Mouse (Mus musculus) NIH3T3 (cell line): ENCODE results near the gene Shc4.

Experiments used
- DNase-seq: peaks from one replicate; pipeline ENCODE4 v3.0.0-alpha.2; 2012; ENCODE audit warnings: low read depth

Shc4 gene

GRCm38 (mm10) chr2:125684559-125685440 is 39.1 kb downstream of the Shc4 start:
- DNase-seq: no peak

DNA sequence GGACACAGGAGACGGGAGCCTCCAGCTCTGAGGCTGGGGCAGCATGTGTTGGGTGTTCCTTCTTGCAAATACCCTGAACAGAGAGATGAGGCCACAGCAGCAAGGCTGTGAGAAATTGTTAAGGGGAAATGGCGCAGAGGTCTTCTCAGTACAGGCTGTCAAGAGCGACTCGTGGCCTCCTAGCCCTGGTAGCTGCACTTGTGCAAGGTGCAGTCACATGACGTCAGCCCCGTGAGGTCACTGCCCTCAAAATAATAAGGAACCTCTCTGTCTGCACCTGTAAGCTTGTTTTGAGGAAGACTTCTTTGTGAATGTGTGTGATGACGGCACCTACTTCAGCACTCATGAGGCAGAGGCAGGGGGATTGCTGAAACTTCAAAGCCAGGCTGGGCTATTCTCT is 40.1 kb downstream of the Shc4 start:
- no peak for DNase-seq

DNA sequence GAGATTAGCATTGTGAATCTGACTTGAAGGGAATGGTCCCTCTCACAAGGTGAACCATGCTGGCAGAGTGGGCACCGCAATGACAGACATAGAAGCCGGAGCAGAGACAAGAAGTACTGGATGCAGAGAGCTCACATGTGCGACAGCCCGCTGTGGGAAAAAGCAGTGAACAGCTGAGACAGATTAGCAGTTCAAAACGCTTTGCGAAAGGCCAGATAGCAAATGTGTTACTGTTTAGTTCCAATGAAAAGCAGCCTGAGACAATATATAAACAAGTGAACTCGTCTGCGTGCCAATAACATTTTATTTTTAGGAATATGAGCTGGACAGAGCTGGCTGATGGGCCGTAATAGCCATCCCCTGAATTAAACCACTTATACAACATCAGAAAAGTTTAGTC is 42.1 kb downstream of the Shc4 start:
- peak; percentile 76 for DNase-seq

DNA sequence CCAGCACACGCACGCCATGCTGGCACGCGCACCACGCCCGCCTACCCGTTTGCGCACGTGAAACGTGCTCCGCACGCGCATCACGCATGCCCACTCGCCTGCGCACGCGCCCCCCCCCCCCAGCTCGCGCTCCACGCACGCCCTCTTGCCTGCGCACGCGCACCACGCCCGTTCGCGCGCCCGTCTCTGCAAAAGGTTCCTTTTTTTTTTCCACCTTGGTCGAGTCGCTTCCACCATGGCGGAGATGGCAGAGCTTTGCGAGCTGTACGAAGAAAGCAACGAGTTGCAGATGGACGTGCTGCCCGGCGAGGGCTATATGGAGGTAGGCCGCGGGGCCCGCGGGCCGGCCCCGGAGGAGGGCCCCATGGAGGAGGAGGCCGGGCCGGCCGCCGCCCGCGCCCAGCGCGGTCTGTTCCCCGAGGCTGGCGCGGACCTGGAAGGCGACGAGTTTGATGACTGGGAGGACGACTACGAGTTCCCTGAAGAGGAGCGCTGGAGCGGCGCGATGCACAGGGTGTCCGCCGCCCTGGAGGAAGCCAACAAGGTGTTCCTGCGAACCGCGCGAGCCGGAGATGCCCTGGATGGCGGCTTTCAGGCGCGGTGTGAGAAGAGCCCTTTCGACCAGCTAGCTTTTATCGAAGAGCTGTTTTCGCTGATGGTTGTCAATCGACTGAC is 50.9 kb downstream of the Shc4 start, which contains the start of gene Eid1:
TSS of gene Eid1 (plus strand) at position 139 of the 675 bp plus-strand sequence.
- peak; percentile 95 for DNase-seq

DNA sequence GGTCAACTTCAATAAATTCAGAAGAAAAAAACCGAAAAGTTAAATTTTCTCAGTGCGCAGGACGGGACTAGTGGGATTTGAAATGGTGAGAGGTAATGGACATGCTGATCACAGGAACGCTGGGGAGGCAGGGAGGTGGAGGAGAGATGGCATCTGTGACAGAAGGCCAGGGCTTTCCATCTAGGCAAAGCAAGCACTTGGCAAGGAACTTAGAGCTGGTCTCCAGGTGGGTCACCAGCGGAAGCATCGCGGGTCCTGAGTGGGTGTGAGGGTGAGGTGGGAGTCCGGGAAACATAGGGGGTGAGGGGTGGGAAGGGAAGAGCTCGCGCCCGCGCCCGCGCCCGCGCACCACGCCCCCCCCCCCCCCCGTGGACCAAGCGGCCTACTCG is 51.4 kb downstream of the Shc4 start:
- DNase-seq: no peak

DNA sequence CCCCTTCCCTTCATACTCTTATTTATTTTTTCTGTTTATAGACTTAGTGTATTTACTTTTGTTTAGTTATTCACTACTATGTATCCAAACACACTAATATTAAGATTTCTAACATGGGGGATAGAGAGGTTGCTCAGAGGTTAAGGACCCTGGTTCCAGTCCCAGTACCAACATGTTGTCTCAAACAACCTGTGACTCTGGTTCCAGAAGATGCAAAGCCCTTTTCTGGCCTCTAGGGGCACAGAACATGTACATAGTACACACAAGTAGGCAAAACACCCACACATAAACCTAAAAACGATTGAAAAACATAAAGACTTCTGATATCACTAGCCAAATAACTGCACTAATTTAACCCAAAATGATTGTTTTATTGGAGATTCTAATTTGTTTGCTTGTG is 53.1 kb downstream of the Shc4 start:
- DNase-seq: peak; percentile 21

DNA sequence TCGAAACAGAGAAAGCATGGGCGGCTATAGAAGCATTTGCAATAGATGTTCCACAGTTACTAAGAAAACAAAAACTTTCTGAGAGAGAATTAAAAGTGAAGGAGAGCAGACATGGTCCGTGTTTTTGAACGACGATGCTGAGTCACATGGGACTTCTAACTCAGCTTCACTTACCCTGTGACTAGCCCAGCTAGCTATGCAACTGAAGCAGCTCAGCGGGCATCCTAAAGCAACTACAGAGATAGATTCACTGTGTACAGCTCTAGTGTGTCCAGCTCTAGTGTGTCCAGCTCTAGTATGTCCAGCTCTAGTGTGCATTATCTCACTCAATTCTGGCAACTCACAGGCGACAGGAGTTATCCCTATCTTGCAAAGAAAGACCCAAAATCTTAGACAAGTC is 56.2 kb downstream of the Shc4 start:
- DNase-seq: peak; percentile 52

GRCm38 (mm10) chr2:125667184-125667583 is 56.8 kb downstream of the Shc4 start:
- peak; percentile 63 for DNase-seq

- DNase-seq: no peak
Measured at GRCm38 (mm10) chr2:125666668-125667067, 57.3 kb downstream of the Shc4 start.

- DNase-seq: no peak
Measured at GRCm38 (mm10) chr2:125665909-125666308, 58.0 kb downstream of the Shc4 start.

GRCm38 (mm10) chr2:125665213-125665612 is 58.7 kb downstream of the Shc4 start:
- peak; percentile 57 for DNase-seq

- DNase-seq: no peak
Measured at GRCm38 (mm10) chr2:125662517-125662916, 61.4 kb downstream of the Shc4 start.

GRCm38 (mm10) chr2:125661156-125661555 is 62.8 kb downstream of the Shc4 start:
- no peak for DNase-seq

DNA sequence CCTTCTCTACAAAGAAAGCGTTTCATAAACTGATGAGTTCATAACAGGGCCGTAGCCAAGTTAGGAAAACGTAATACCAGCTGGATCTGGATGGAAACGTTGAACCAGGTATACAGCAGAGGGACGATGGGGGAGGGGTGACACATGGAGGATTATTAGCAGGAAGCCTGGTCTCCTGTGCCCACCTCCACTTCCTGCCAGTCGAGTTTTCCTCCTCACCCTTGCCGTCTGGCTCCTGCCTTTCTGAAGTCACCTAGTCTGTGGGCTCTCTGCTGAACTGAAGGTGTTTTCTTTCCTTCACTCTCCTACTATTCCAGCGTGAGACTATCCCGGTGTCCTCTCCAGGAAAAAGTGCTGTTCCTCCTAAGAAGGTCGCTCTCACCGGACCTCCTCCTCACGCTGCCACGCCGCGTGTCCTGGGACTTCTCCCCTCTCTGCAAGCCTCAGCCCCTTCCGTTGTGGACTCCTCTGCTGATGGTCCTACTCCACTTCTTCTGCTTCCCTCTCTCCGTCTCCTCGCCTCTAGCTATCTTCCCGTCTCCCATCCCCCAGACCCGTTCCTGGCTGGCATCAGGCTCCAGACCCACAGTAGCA is 63.3 kb downstream of the Shc4 start:
- DNase-seq: no peak

DNA sequence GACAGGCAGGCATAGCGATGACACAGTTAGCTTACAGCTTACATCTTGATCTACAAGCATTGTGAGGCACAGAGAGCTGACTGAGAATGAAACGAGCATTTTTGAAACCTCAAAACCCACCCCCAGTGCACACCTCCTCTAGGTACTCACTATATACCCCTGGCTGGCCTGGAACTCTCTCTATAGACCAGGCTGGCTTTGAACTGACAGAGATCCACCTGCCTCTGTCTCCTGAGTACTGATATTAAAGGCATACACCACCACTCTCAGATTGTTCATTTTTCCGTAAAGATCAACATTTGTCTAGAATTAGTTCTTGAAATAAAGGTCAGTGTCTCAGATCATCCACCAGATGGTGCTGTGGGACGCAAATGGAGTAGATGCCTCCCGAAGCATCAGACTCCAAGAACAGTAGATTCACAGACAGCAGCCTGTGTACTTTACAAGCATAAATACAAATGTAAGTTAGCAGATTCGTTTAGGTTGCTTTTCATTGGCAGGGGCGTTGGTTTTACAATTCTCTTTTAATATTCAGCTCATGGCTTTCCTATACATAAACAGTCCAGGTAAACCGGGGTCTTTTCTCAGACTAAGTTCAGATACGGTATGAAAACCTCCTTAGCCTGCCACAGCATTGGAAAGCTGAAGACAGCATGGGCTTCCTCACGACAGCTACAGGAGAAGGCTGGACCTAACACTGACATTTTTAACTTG is 64.0 kb downstream of the Shc4 start:
- DNase-seq: peak; percentile 89

DNA sequence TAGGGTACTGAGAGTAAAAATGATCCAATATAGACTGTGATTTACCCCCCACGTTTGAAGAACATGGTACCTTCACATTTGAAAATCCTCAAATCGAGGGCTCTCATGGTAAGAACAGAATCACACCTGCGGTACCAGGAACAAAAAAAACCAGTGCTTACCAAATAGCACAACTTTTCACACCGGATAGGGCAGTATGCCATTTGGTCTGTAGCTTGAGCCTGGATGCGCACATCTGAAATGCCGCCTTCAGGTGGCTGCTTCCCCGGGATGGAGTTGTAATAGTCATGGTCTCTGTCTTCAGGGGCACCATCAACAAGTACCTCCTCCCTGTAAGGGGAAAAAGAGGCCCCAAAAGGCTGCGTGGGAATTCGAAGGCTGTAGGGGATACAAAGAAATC is 68.6 kb downstream of the Shc4 start:
- DNase-seq: no peak

DNA sequence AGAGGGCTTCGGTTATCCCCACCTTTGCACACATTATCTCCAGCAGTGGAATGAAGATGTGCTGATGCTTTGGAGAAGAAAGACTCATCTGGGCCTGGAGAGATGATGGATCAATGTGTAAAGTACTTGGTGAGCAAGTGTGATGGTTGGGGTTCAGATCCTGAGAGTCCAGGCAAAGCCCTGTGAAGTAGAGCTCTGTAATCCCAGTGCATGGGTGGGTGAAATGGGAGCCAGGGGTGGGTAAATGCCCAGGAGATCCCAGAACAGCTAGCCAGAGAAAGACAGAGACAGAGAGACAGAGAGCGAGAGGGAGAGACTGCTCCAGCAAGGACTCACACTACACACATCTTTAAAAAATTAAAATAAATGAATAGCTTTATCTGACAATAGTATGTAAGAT is 70.7 kb downstream of the Shc4 start:
- no peak for DNase-seq

DNA sequence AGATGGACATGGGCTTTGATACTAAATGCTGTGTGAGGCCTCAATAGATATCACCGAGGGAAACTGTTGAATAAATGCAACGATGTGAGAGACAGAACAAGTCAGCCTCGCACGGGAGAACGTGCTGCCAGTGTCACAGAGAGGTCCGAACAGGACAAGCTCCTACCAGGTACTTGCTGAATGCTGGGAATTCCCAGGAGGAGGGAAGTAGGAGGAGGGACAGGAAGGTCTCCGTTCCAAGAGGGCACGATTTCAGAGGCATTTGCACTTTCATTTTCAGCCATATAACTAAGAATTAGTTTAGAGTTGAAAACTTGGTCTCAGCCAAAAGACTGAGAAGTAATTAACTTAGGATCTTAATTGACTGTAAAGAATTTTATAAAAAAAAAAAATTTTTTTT is 72.4 kb downstream of the Shc4 start:
- no peak for DNase-seq

- no peak for DNase-seq
Measured at GRCm38 (mm10) chr2:125650742-125651352, 73.1 kb downstream of the Shc4 start.

GRCm38 (mm10) chr2:125650038-125650437 is 73.9 kb downstream of the Shc4 start:
- DNase-seq: no peak

GRCm38 (mm10) chr2:125644912-125645311 is 79.0 kb downstream of the Shc4 start:
- no peak for DNase-seq

DNA sequence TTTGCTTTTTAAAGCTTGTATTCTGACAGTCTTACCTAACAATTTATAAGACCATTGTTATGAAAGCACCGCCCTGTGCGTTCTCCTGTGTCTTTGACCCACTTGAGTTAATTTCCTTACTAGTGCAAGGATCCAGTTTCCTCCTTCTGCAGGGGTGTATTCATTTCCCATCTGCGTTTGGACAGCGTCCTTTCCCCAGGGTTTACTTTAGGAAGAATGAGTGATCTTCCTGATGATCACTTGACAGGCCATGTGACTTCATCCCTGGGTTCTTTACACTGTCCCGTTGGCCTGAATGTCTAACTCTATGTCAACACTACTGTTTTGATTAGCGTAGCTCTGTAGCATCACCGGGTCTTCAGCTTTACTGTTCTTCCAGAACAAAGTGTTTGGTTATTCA is 86.6 kb downstream of the Shc4 start:
- DNase-seq: no peak
